Mouse (Mus musculus): ENCODE measurements around the gene Phlpp2.

Phlpp2 gene

GRCm38 (mm10) chr8:109947447-109948284 is 79.3 kb downstream of the Phlpp2 start:
- CTCF ChIA-PET, result interaction anchor here (0.5 to 2.5 kb wide), 38 partner anchors 8 to 1667 kb away, joined by 3 to 34 read pairs (median 4); partner anchors contain the start of genes Marveld3 (in 3 of the 4), Pkd1l3 (in 2 of the 4) and Phlpp2 (in 1 of the 4)
- POLR2A ChIA-PET, result interaction anchor here (0.7 to 2.3 kb wide), 8 partner anchors 10 to 768 kb away, joined by 3 to 18 read pairs (median 3); no protein-coding TSS in a partner anchor

- ChIA-PET POLR2A (interaction anchor here (0.7 to 2.3 kb wide), 7 partner anchors 9 to 575 kb away, joined by 3 to 18 read pairs (median 3); no protein-coding TSS in a partner anchor), CTCF (interaction anchor here (0.5 to 2.5 kb wide), 24 partner anchors 8 to 1537 kb away, joined by 3 to 34 read pairs (median 4); partner anchors contain the start of genes Marveld3 (in 3 of the 4) and Pkd1l3 (in 1 of the 4))
Measured at GRCm38 (mm10) chr8:109948285-109948564, 79.9 kb downstream of the Phlpp2 start.

- CTCF ChIA-PET, result interaction anchor here in 1 of 4 experiments (1.2 kb wide), 1 partner anchor 9 kb away, joined by 5 read pairs; the partner anchor contains the start of gene Marveld3
Measured at GRCm38 (mm10) chr8:109952171-109952570, 83.8 kb downstream of the Phlpp2 start.

GRCm38 (mm10) chr8:109954486-109954948 is 86.2 kb downstream of the Phlpp2 start:
- ChIA-PET CTCF (interaction anchor here (0.6 to 1.1 kb wide), 5 partner anchors 9 to 359 kb away, joined by 4 to 10 read pairs (median 5); no protein-coding TSS in a partner anchor), POLR2A (interaction anchor here in 2 of 4 experiments (0.5 to 0.7 kb wide), 3 partner anchors 58 to 1019 kb away, joined by 3 to 7 read pairs (median 3); no protein-coding TSS in a partner anchor)

More at GRCm38 (mm10) chr8:109952171-109952570, 83.8 kb downstream of the Phlpp2 start:
- POLR2A ChIA-PET, result no interaction called here

GRCm38 (mm10) chr8:109957167-109958028 is 89.1 kb downstream of the Phlpp2 start:
- POLR2A ChIA-PET, result interaction anchor here (0.6 to 2.2 kb wide), 14 partner anchors 7 to 960 kb away, joined by 3 to 18 read pairs (median 3); partner anchors contain the start of genes Dhodh (in 1 of the 4), Phlpp2 (in 1 of the 4) and Zfp821 (in 1 of the 4)
- CTCF ChIA-PET, result interaction anchor here (0.5 to 2.1 kb wide), 13 partner anchors 8 to 805 kb away, joined by 3 to 20 read pairs (median 4); partner anchors contain the start of gene Zfp612 (in 1 of the 4)

- POLR2A ChIA-PET, result interaction anchor here in 3 of 4 experiments (0.6 to 2.2 kb wide), 10 partner anchors 8 to 537 kb away, joined by 3 to 18 read pairs (median 4); partner anchors contain the start of genes Phlpp2 (in 1 of the 3) and Zfp821 (in 1 of the 3)
Measured at GRCm38 (mm10) chr8:109958036-109958655, 89.8 kb downstream of the Phlpp2 start.

GRCm38 (mm10) chr8:109959112-109959511 is 90.8 kb downstream of the Phlpp2 start:
- POLR2A ChIA-PET, result interaction anchor here in 1 of 4 experiments (0.7 kb wide), 1 partner anchor 928 kb away, joined by 3 read pairs; no protein-coding TSS in a partner anchor
- CTCF ChIA-PET, result no interaction called here

More at GRCm38 (mm10) chr8:109958036-109958655, 89.8 kb downstream of the Phlpp2 start:
- CTCF ChIA-PET, result interaction anchor here (0.5 to 2.1 kb wide), 11 partner anchors 8 to 804 kb away, joined by 3 to 20 read pairs (median 4); partner anchors contain the start of gene Zfp612 (in 1 of the 4)

- CTCF ChIA-PET, result interaction anchor here (0.5 to 3.2 kb wide), 42 partner anchors 9 to 918 kb away, joined by 3 to 27 read pairs (median 4); no protein-coding TSS in a partner anchor
- POLR2A ChIA-PET, result interaction anchor here in 3 of 4 experiments (0.6 to 1.5 kb wide), 4 partner anchors 14 to 1662 kb away, joined by 3 to 4 read pairs (median 3); no protein-coding TSS in a partner anchor
Measured at GRCm38 (mm10) chr8:109961693-109962367, 93.5 kb downstream of the Phlpp2 start, which contains the start of gene Marveld3. Gene Marveld3 (minus strand): TSS chr8:109962203.

- ChIA-PET CTCF (interaction anchor here (0.7 to 3.2 kb wide), 17 partner anchors 8 to 516 kb away, joined by 3 to 27 read pairs (median 4); no protein-coding TSS in a partner anchor), POLR2A (interaction anchor here in 1 of 4 experiments (1.2 kb wide), 1 partner anchor 119 kb away, joined by 3 read pairs; no protein-coding TSS in a partner anchor)
Measured at GRCm38 (mm10) chr8:109962896-109963295, 94.6 kb downstream of the Phlpp2 start.

GRCm38 (mm10) chr8:109963421-109963820 is 95.1 kb downstream of the Phlpp2 start:
- POLR2A ChIA-PET, result interaction anchor here in 2 of 4 experiments (0.7 to 1.2 kb wide), 2 partner anchors 68 to 118 kb away, joined by 3 read pairs; no protein-coding TSS in a partner anchor
- CTCF ChIA-PET, result interaction anchor here in 3 of 4 experiments (0.8 to 3.2 kb wide), 8 partner anchors 10 to 515 kb away, joined by 3 to 27 read pairs (median 5); no protein-coding TSS in a partner anchor

GRCm38 (mm10) chr8:109964106-109964505 is 95.8 kb downstream of the Phlpp2 start:
- POLR2A ChIA-PET, result interaction anchor here in 2 of 4 experiments (0.7 to 1.2 kb wide), 2 partner anchors 68 to 117 kb away, joined by 3 read pairs; no protein-coding TSS in a partner anchor
- CTCF ChIA-PET, result interaction anchor here in 2 of 4 experiments (0.6 to 2.9 kb wide), 6 partner anchors 10 to 307 kb away, joined by 4 to 27 read pairs (median 5); no protein-coding TSS in a partner anchor

GRCm38 (mm10) chr8:109968837-109969236 is 100.5 kb downstream of the Phlpp2 start:
- POLR2A ChIA-PET, result interaction anchor here in 3 of 4 experiments (0.5 to 1.6 kb wide), 4 partner anchors 9 to 1979 kb away, joined by 3 read pairs; no protein-coding TSS in a partner anchor
- CTCF ChIA-PET, result interaction anchor here in 3 of 4 experiments (0.5 to 1.3 kb wide), 3 partner anchors 14 to 34 kb away, joined by 3 to 10 read pairs (median 4); no protein-coding TSS in a partner anchor

- POLR2A ChIA-PET, result interaction anchor here in 1 of 4 experiments (0.6 to 1.3 kb wide), 3 partner anchors 96 to 552 kb away, joined by 3 read pairs; no protein-coding TSS in a partner anchor
Measured at GRCm38 (mm10) chr8:109970323-109970722, 102.0 kb downstream of the Phlpp2 start.

GRCm38 (mm10) chr8:109972901-109973300 is 104.6 kb downstream of the Phlpp2 start:
- ChIA-PET CTCF (no interaction called here), POLR2A (no interaction called here)

More at GRCm38 (mm10) chr8:109970323-109970722, 102.0 kb downstream of the Phlpp2 start:
- CTCF ChIA-PET, result interaction anchor here (0.6 to 1.9 kb wide), 13 partner anchors 8 to 406 kb away, joined by 3 to 13 read pairs (median 4); partner anchors contain the start of genes Marveld3 (in 2 of the 4) and Phlpp2 (in 1 of the 4)

GRCm38 (mm10) chr8:109979339-109979738 is 111.0 kb downstream of the Phlpp2 start:
- ChIA-PET POLR2A (no interaction called here), CTCF (no interaction called here)
